Mouse (Mus musculus) layer of hippocampus, postnatal 10 days (tissue): ENCODE data around the gene E130116L18Rik. TPM values are rescaled to one million over a fixed set of nuclear protein-coding genes. Genes with fewer than 3 reads are reported as not detected.
"Not testable (repeated sequence)": the region's sequence is repeated elsewhere in the genome, so short reads cannot be mapped to it uniquely, and the experiment has no call there.

Experiments used
- DNase-seq, 2 experiments: peaks; one replicate each; pipeline ENCODE4 v3.0.0; 2021; ENCODE audit warnings: low spot score in 2 of 2
- total RNA-seq, 2 experiments: library from RNA; stranded (reverse); gene quantifications; 2 replicates each; pipeline ENCODE4 v1.2.3; 2021

E130116L18Rik gene
- total RNA-seq, 2 experiments from 2014 or later, result not detected

GRCm38 (mm10) chr5:25183595-25183994 lies 39.4 kb downstream of the E130116L18Rik start:
- no peak for DNase-seq

- no peak for DNase-seq
Observed at GRCm38 (mm10) chr5:25181004-25181531, 41.9 kb downstream of the E130116L18Rik start, which contains the start of gene Galntl5. TSS of gene Galntl5 (plus strand) at chr5:25181460.

- no peak for DNase-seq
Observed at GRCm38 (mm10) chr5:25179936-25180488, 42.9 kb downstream of the E130116L18Rik start.

GRCm38 (mm10) chr5:25179284-25179683 lies 43.7 kb downstream of the E130116L18Rik start:
- no peak for DNase-seq

- not testable (repeated sequence) for DNase-seq
Observed at GRCm38 (mm10) chr5:25178543-25178942, 44.4 kb downstream of the E130116L18Rik start.

- not testable (repeated sequence) for DNase-seq
Observed at GRCm38 (mm10) chr5:25177937-25178336, 45.0 kb downstream of the E130116L18Rik start.

Other genes starting within 250 kb of the E130116L18Rik start
- gene Prkag2, start 122.5 kb downstream of the E130116L18Rik start, total RNA-seq, result 100 to 1,000 TPM; 143 to 147 TPM
- gene Galntl5, start 41.7 kb downstream of the E130116L18Rik start, total RNA-seq, result not detected
- gene Galnt11, start 1.2 kb downstream of the E130116L18Rik start, total RNA-seq, result 10 to 100 TPM; 43.8 to 44.0 TPM